Mouse (Mus musculus): ENCODE measurements at regions not wholly inside any gene's neighbourhood (a gene's known extent, or its start where the extent isn't known, plus 50 kb on each side); places are given as distances from the start of the nearest gene placed in this dataset.
"Not testable (repeated sequence)": the region's sequence is repeated elsewhere in the genome, so short reads cannot be mapped to it uniquely, and the experiment has no call there.

GRCm38 (mm10) chr8:35020480-35020879 lies 745.1 kb upstream of the Gm19410 start:
- DNase-seq, result no peak

DNA sequence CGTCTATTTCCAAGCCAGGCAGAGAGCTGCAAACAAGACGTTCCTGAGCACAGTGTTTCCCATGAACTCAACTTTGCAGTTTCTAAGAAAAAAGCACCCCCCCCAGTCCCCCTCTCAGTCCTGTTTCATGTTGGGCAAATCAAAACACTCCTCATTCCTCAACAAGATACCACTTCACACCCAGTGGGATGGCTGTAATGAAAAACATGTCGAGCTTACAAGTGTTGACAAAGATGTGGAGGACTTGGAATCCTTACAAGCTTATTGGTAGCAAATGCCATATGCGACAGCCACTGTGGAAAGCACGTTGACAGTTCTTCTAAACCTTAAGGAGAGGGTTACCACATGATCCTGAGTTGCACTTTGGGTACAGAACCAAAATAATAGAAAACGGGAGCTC lies 742.9 kb upstream of the Gm19410 start:
- DNase-seq, result no peak

DNA sequence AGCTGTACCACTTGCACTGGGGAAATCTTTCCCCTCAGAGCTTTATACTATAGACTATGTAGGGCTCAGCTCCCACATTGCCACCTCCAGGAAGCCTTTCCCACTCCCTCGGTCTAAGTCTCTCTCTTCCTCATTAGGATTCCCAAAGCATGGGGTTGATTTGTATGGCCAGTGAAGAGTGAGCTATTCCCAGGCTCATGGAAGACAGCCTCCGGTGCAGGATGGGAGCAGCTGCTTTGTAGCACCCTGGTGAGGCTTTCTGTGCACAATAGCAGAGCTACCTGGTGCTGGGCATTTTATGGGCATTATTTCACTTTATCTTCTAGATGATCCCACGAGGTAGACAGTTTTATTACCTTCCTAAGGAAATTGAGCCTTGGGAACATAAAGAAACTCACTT lies 717.8 kb upstream of the Gm19410 start:
- DNase-seq, result no peak

GRCm38 (mm10) chr8:35053444-35053843 lies 712.1 kb upstream of the Gm19410 start:
- no peak for DNase-seq

- DNase-seq, result no peak
Measured at GRCm38 (mm10) chr8:35061048-35061447, 704.5 kb upstream of the Gm19410 start.

DNA sequence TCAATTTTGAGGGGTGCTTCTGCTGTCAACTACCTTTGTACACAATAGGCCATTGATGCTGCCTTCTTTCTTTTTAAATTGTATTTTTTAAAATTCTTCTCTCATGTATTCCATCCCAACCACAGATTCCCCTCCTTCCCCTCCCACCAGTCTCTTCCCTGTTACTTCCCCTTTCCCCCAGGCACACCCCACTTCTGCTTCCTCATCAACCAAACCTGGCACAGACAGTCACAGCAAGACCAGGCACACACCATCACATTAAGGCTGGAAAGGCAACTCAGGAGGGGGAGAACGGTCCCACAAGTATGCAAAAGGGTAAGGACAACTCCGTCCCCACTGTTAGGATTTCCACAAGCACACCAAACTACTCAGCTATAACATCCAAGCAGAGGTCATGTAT lies 697.4 kb upstream of the Gm19410 start:
- no peak for DNase-seq

DNA sequence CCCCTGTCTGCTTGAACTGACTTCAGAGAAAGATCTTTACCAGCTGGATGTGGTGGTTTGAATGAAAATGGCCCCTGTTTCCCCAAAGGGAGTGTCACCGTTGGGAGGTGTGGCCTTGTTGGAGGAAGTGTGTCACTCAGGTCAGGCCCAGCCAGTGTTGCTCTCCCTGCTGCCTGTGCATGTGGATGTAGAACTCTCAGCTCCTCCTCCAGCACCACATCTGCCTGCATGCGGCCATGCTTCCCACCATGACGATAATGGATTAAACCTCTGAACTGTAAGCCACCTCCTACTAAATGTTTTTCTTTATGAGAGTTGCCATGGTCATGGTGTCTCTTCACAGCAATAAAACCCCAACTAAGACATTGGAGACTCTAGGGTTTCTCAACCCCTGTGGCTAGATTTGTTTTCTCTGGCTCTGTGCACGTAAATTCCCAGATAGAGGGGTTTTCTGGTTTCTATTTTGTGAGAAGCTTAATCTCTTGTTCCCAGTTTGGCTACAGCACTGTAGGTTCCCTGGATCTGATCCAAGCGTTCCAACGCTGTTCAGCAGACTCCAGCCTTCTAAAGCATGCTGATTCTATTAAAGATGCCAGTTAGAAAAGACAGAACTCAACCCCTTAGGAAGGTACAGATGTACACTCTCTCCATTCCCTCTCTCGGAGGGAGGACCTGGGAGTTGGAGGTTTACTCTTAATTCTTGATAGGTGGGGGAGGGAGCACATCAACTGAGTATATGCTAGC lies 695.2 kb upstream of the Gm19410 start:
- DNase-seq, result peak; percentile 15

- DNase-seq, result no peak
Measured at GRCm38 (mm10) chr8:35075971-35076370, 689.6 kb upstream of the Gm19410 start.

- DNase-seq, result no peak
Measured at GRCm38 (mm10) chr8:35083161-35083560, 682.4 kb upstream of the Gm19410 start.

- no peak for DNase-seq
Measured at GRCm38 (mm10) chr8:35087070-35087469, 678.5 kb upstream of the Gm19410 start.

DNA sequence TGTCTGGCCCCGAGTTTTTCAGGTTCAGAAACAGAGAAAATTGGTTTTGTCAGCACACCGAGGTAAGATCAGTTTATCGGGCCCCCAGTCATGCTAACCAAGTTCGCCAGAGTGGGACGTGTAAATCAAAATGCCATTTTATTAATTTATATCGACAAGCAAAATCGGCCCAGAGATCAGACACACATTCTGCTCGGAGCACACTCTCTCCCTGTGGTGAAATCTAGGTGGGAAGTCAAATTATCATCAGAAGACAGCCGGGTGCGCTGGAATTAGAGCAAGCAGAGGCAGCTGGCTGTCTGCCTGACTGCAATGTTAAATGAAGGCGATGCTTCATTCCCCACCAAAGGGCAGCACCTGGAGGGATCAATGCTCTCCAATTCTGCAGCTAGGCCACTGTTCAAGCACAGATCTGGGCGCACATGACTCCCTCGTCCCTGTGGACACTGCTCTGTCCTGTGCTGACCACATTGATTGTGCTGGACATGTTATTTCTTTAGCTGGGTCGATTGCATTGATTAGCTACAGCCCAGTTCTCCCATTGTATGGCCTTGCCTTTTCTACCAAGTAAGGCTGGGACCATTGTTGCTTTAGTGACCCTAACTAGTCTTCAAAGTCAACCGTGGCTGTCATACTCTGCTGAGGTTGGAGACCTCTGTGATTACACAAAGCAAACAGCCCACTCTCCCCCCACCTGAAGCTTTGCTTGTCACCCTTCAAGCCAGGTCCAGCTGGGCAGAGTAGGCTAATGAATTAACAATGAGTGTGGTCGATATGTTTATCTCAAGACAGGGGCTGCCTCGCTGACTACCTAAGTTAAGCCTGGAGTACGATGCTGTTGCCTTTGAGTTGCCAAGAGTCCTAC lies 677.0 kb upstream of the Gm19410 start:
- DNase-seq, result no peak

DNA sequence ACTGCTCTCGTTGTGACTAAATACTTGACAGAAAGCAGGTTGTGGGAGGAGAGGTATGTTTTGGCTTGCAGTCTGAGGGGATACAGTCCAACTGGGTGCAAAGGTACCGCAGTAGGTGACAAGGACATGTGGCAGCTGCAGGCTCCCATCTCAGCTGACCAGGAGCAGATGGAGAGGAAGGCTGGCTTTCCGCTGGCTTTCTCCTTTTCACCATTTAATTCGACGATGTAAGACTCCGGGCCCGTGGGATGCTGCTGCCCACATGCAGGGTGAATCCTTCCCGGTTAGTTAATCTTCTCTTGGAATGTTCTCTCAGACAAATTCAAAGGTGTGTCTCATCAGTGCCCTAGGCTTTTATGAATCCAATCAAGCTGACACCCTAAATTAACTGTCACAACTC lies 676.1 kb upstream of the Gm19410 start:
- DNase-seq, result no peak

- no peak for DNase-seq
Measured at GRCm38 (mm10) chr8:35101701-35102100, 663.9 kb upstream of the Gm19410 start.

DNA sequence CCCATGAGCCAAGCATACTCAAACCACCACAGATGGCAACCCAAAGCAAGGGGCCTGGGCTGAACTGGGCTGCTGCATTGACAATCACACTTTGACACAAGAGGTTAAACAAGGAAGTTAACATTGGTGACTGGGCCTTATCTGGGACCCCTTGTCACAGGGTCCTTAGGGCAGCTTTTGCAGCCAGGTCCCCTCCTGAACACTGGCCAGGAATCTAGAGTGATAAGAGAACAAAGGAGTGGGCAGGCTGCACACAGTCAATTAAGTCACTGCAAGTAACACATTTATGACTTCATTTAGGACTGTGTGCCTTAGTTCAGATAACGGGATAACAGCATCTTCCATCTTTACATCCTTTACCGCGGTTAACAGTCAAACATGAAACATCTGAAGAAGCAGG lies 663.5 kb upstream of the Gm19410 start:
- DNase-seq, result not testable (repeated sequence)

GRCm38 (mm10) chr8:35104465-35104876 lies 661.1 kb upstream of the Gm19410 start:
- not testable (repeated sequence) for DNase-seq

DNA sequence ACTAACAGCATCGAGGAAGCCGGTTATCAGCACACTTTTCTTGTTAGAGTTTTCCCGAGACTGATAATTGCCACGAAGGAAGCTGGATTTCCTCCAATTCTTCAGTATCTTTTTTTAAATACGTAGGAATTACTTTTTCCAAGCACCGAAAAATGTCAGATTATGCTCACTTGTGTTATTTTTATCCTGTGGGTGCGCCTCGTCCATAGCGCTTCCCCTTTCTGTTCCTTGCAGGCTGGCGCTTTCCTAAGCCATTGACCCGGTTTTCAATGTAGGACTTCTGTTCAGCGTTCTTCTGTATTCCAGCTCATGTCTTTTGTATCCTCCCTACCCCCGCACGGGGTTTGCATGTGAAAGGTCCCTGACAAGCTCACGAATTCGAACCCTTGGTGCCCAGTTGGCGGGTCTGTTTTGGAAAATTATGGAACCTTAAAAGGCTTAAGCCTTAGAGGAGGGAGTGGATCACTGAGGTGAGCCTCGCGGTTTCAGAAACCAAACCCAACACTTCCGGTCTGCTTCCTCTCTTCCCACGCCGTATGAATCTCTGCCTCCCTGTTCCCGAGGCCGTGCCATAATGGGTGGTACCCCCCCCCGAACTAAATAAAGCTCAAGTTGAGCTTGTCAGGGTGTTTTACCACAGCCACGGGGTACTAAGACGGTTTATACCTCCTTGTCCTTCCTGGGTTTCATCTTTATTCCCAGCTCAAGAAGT lies 655.9 kb upstream of the Gm19410 start:
- no peak for DNase-seq

DNA sequence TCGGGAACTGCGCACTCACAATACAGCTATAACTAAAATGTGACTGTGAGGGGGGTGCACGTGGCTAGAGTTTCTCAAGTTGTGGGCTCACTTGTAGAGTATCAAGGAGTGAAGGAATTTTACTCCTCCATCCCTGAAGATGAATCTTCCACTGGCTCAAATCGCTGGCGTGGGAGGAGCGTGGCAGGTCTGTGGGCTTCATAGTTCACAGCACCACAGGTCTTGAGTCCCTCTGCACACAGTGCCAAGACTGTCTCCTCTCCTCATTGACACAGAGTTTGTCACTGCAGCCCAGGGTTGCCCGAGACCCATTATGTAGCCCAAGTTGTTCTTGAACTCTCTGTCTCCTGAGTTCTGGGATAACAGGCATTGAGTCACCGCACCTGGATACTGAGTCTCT lies 655.3 kb upstream of the Gm19410 start:
- no peak for DNase-seq

DNA sequence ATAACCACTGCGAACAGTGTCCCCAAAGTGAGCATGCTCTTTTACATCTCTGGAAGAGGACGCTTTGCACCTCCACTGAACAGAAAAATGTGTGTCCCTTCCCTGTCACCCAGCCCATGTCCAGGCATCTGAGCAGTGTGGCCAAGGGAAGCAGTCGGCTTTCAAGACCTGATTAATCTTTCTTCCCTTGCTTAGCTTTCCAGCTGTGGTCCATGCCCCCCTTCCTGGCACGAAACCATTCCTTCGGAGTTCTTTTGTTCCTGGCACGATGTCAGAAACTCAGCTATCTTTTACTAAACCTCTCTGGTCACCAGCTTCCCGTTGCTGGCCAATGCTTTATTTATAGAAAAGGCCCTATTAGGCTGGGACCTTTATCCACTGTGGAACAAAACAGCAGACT lies 654.5 kb upstream of the Gm19410 start:
- no peak for DNase-seq

GRCm38 (mm10) chr8:35112591-35113265 lies 652.9 kb upstream of the Gm19410 start:
- DNase-seq, result no peak

- DNase-seq, result peak; percentile 11
Measured at GRCm38 (mm10) chr8:35114031-35114430, 651.6 kb upstream of the Gm19410 start.

DNA sequence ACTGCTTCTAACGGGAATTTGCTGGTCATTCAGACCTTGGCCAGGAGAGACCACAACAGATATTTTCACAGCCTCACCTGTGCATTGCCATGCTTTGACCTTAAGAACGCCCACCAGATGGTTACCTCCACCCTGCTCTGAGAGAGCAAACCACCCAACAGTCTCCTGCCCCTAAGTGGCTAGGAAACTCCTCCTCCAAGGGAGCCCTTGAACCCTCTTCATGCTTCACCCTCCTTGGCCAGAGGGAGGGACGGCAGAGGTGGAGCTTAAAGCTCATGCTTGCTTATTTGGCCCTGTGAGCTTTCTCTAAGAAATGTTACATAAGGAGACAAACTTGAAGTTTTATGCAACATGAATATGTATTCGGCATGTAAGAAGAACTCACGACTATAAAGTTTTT lies 645.0 kb upstream of the Gm19410 start:
- no peak for DNase-seq

GRCm38 (mm10) chr8:35121084-35121483 lies 644.5 kb upstream of the Gm19410 start:
- no peak for DNase-seq

DNA sequence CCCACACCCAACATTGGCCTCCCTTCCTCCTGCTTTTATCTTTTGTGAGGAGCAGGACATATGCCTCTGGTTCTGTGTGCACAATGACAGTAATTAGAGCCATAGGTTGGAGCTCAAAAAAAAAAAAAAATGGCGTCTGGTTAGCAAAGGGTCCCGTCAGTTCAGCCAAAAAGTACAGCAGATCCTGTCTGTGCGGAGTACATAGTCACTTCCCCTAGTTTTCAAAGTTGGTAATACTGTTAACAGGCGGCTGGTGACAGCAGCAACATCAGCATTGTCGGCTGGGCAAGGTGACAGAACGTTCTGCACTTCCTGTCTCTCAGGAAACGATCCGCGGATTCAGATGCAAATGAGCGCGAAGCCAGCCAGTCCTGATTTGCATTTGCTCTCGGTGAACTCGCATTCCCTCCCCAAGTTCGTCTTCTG lies 642.4 kb upstream of the Gm19410 start:
- DNase-seq, result peak; percentile 67

Measured in kidney, postnatal 10 days (tissue).